ENCODE assay signal across 7 mouse cellular contexts in the genomic region with DNA sequence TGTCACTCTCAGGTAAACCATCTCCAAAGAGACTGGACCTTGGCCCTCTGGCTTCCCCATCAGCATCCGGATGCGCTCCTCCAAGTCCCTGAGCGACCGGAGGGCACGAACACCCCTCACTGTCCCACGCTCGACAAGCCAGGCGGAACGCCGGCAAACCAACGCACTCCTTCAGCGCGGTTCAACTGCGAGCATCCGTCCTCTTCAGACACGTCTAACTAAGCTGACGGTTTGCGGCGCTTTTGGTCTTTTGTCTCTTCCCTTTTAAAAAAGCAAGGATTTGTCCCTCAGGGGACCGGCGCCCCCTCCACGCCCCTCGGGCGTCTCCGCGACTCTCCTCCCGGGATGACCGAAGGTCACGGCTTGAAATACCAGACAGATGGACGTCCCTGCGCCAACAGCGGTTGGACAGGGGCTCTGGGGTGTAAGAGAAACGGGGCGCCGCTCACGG. TPM values are rescaled to one million over a fixed set of nuclear protein-coding genes. Genes with fewer than 3 reads are reported as not detected.
DNase-seq lines count a peak whose midpoint lies in the region; ATAC-seq and TF ChIP-seq lines count a peak whose summit lies in the region.

No protein-coding gene starts in this region.

- H3K9me3 ChIP-seq in forebrain, embryonic 12.5 days, result no peaks in the 10 kb centered on the region
- no peaks in the 10 kb centered on the region for H3K9me3 ChIP-seq in limb, embryonic 14.5 days (ENCODE audit: control insufficient read depth, low read length)

- no peak overlapping the region for H3K27ac ChIP-seq in forebrain, embryonic 12.5 days
- no peak overlapping the region for H3K27ac ChIP-seq in limb, embryonic 14.5 days (replicated peaks; ENCODE audit: low read depth, low read length)

- H3K4me1 ChIP-seq in forebrain, embryonic 12.5 days, result peaks cover 19% of the 10 kb centered on the region
- H3K4me1 ChIP-seq in limb, embryonic 14.5 days (ENCODE audit: control insufficient read depth, insufficient read depth, low read length), result peaks cover 3% of the 10 kb centered on the region; the same call in 1 of the 2 replicates

- peak overlapping the region; percentile 50; the same call in 1 of the 2 replicates for H3K9ac ChIP-seq in forebrain, embryonic 12.5 days
- peak overlapping the region; percentile 52 for H3K9ac ChIP-seq in limb, embryonic 14.5 days (ENCODE audit: low read depth, low read length, severe bottlenecking)

- peak; percentile 12 for DNase-seq in thymus, postnatal 0 days (ENCODE audit: low spot score)
- DNase-seq in thymus, postnatal 14 days, result no peak
- DNase-seq in limb, embryonic 14.5 days (ENCODE audit: low spot score), result no peak
- peak; percentile 35 for DNase-seq in splenic B cell, adult 2 months (ENCODE audit: low read depth, low spot score)
- no peak for DNase-seq in urinary bladder, postnatal 10 days (ENCODE audit: low spot score)

- peaks cover 80% of the 10 kb centered on the region for H3K27me3 ChIP-seq in forebrain, embryonic 12.5 days
- peaks cover 66% of the 10 kb centered on the region for H3K27me3 ChIP-seq in limb, embryonic 14.5 days (ENCODE audit: control insufficient read depth, insufficient read depth, low read length)
- peaks cover 3% of the 10 kb centered on the region; the same call in 1 of the 2 replicates for H3K27me3 ChIP-seq in splenic B cell, adult 2 months (ENCODE audit: control insufficient read depth, insufficient read depth, low read length, poor library complexity, severe bottlenecking)

- H3K4me3 ChIP-seq in forebrain, embryonic 12.5 days (replicated peaks), result peak overlapping the region; percentile 61
- H3K4me3 ChIP-seq in limb, embryonic 14.5 days (replicated peaks; ENCODE audit: low read length), result peak overlapping the region; percentile 56

- ATAC-seq in forebrain, embryonic 12.5 days (ENCODE audit: low FRiP score), result no peak
- no peak; the same call in 1 of the 2 replicates for ATAC-seq in limb, embryonic 14.5 days (ENCODE audit: low FRiP score, low read depth)
- ATAC-seq in inflammation-experienced regulatory T-cells, adult 6 months, result no peak

- TF ChIP-seq POLR2A in limb, embryonic 14.5 days (IDR thresholded peaks at IDR 0.05; ENCODE audit: borderline replicate concordance, extremely low read depth, insufficient read depth, insufficient read length), result no peak

- no peaks in the 10 kb centered on the region for H3K36me3 ChIP-seq in forebrain, embryonic 12.5 days (replicated peaks)
- H3K36me3 ChIP-seq in limb, embryonic 14.5 days (ENCODE audit: control insufficient read depth, insufficient read depth, low read length), result no peaks in the 10 kb centered on the region
- no peaks in the 10 kb centered on the region for H3K36me3 ChIP-seq in splenic B cell, adult 2 months (ENCODE audit: control insufficient read depth, insufficient read depth, low read length, poor library complexity, severe bottlenecking)

- under 1% methylated on average over 36 of the region's 36 CpGs for WGBS in forebrain, embryonic 12.5 days
- under 1% methylated on average over 36 of the region's 36 CpGs for WGBS in limb, embryonic 14.5 days

- peak overlapping the region; percentile 97 for H3K4me2 ChIP-seq in forebrain, embryonic 12.5 days
- peak overlapping the region; percentile 98 for H3K4me2 ChIP-seq in limb, embryonic 14.5 days (replicated peaks; ENCODE audit: low read depth, low read length, severe bottlenecking)

RNA-seq across cellular contexts. Expression of gene Bnc1, which starts 0.5 kb away (rescaled TPM):
- 2.6 and 2.8 TPM in 2 replicates for polyA plus RNA-seq in thymus, postnatal 0 days (2015; fragmentation: Nextera tagmentation; extraction: Ambion mirVana)
- polyA plus RNA-seq in forebrain, embryonic 12.5 days (2016; fragmentation: Nextera tagmentation; extraction: Ambion mirVana), result 0.33 and 0.40 TPM in 2 replicates
- polyA plus RNA-seq in limb, embryonic 14.5 days (2012; rRNA removed), result 1.9 and 2.5 TPM in 2 replicates
- polyA plus RNA-seq in limb, embryonic 14.5 days (2014; fragmentation: Nextera tagmentation; extraction: Ambion mirVana), result 1.8 and 2.2 TPM in 2 replicates
- polyA plus RNA-seq in inflammation-experienced regulatory T-cells, adult 6 months (2017; shearing (Covaris generic)), result not detected

RNA-seq across cellular contexts. Expression of gene Hdgfl3, which starts 57.4 kb away (rescaled TPM):
- 11.0 and 14.4 TPM in 2 replicates for polyA plus RNA-seq in thymus, postnatal 0 days (2015; fragmentation: Nextera tagmentation; extraction: Ambion mirVana)
- 55.8 and 56.5 TPM in 2 replicates for polyA plus RNA-seq in forebrain, embryonic 12.5 days (2016; fragmentation: Nextera tagmentation; extraction: Ambion mirVana)
- polyA plus RNA-seq in limb, embryonic 14.5 days (2012; rRNA removed), result 17.9 and 18.2 TPM in 2 replicates
- polyA plus RNA-seq in limb, embryonic 14.5 days (2014; fragmentation: Nextera tagmentation; extraction: Ambion mirVana), result 21.3 and 26.3 TPM in 2 replicates
- 10 to 100 TPM in 2 of 3 experiments, 1 to 10 TPM in 1; 6.9 to 10.4 (median 10.1) TPM for polyA plus RNA-seq in inflammation-experienced regulatory T-cells, adult 6 months (2017; shearing (Covaris generic))

Comparison
In these comparisons a context has a peak if more than half of its experiments do, and no peak if none do; other contexts are left out.
1. DNase-seq: peak in thymus, postnatal 0 days (single experiment) and splenic B cell, adult 2 months (single experiment); none in thymus, postnatal 14 days (single experiment), limb, embryonic 14.5 days (single experiment) and urinary bladder, postnatal 10 days (single experiment).